Mouse (Mus musculus) C2C12 (cell line): ENCODE measurements around the gene Rfx2.

Experiments used
- CEBPB ChIP-seq: IDR thresholded peaks from one replicate; pipeline ENCODE4 v1.6.1; 2011; ENCODE audit warnings: low read depth, mild to moderate bottlenecking, control low read depth, moderate library complexity
- CTCF ChIP-seq: IDR thresholded peaks from one replicate; pipeline ENCODE4 v1.5.1; 2011; ENCODE audit not compliant: control insufficient read depth, insufficient read depth, insufficient read length
- MAX ChIP-seq: IDR thresholded peaks from one replicate; pipeline ENCODE4 v1.6.1; 2011; ENCODE audit warnings: mild to moderate bottlenecking, control low read depth
- MYOD1 ChIP-seq: IDR thresholded peaks from one replicate; pipeline ENCODE4 v1.6.1; 2011; ENCODE audit warnings: low read depth; ENCODE audit not compliant: control insufficient read depth, insufficient read length
- MYOG ChIP-seq: IDR thresholded peaks from one replicate; pipeline ENCODE4 v1.6.1; 2011; ENCODE audit not compliant: control insufficient read depth, insufficient read length; ENCODE audit errors: extremely low read depth
- USF1 ChIP-seq: IDR thresholded peaks from one replicate; pipeline ENCODE4 v1.6.1; 2011; ENCODE audit warnings: low read depth, mild to moderate bottlenecking, control low read depth, moderate library complexity

DNA sequence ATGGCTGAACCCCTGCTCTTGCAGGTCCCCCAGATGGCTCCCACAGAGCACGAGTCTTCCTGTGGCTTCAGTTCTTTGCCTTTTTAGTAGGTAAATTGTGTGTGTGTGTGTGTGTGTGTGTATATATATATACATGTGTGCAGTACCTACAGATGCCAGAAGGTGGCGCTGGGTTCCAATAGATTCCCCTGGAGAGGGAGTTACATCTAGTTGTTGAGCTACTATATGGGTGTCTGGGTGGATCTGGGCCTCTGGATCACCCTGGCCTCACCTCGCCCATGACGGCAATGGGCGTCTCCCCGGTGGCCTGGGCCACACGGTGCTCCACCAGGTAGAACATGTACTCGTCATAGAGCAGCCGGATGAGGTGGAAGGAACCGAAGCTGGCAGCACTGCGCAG lies 53.2 kb downstream of the Rfx2 start:
- TF ChIP-seq USF1 (no peak), CTCF (no peak), MYOD1 (no peak), MYOG (no peak), MAX (no peak), CEBPB (no peak)
